Mouse (Mus musculus): ENCODE data around the gene Selenoh.

GRCm38 (mm10) chr2:84635611-84636010, 35.0 kb downstream of the Selenoh start:
- no peak for TF ChIP-seq MAFK (IDR thresholded peaks at IDR 0.05; ENCODE audit: insufficient read depth, low read depth, low read length)
- no peak for TF ChIP-seq ZC3H11A (IDR thresholded peaks at IDR 0.05; ENCODE audit: borderline replicate concordance, low read depth, low read length)
- no peak for TF ChIP-seq ZNF384 (IDR thresholded peaks at IDR 0.05; ENCODE audit: low read depth, low read length)
- no peak for TF ChIP-seq CHD2 (IDR thresholded peaks at IDR 0.05; ENCODE audit: low read depth, low read length)

All from ES-E14 (cell line).